13 mouse cellular contexts compared by ENCODE assay signal in genomic region chr9:123285623-123286022, GRCm38 (mm10). TPM values are rescaled to one million over a fixed set of nuclear protein-coding genes. Genes with fewer than 3 reads are reported as not detected.
DNase-seq lines count a peak whose midpoint lies in the region.
"Had no signal": no experiment of that assay in that cellular context is flagged by ENCODE, and none has a peak within 500 bp of the region (broad histone marks: within the 10 kb centered on the region; RNA-seq: fewer than 3 reads in every experiment).

No protein-coding gene starts in this region.

- peaks cover 4% of the 10 kb centered on the region; the same call in 1 of the 2 replicates for H3K4me1 ChIP-seq in heart, embryonic 10.5 days
- H3K4me1 ChIP-seq: forebrain, embryonic 15.5 days; lung, embryonic 15.5 days had no signal

- no peak overlapping the region for H3K4me3 ChIP-seq in heart, embryonic 10.5 days
- H3K4me3 ChIP-seq: forebrain, embryonic 15.5 days; lung, embryonic 15.5 days had no signal

- no peak overlapping the region for H3K27ac ChIP-seq in heart, embryonic 10.5 days
- H3K27ac ChIP-seq: forebrain, embryonic 15.5 days; lung, embryonic 15.5 days had no signal

- no peaks in the 10 kb centered on the region for H3K36me3 ChIP-seq in heart, embryonic 10.5 days
- H3K36me3 ChIP-seq: forebrain, embryonic 15.5 days; lung, embryonic 15.5 days had no signal

- H3K9me3 ChIP-seq in heart, embryonic 10.5 days, result no peaks in the 10 kb centered on the region
- H3K9me3 ChIP-seq: forebrain, embryonic 15.5 days; lung, embryonic 15.5 days had no signal

- 32% methylated on average over 4 of the region's 4 CpGs for WGBS in heart, embryonic 10.5 days

- H3K27me3 ChIP-seq in heart, embryonic 10.5 days (ENCODE audit: insufficient read depth, poor library complexity, severe bottlenecking), result no peaks in the 10 kb centered on the region
- H3K27me3 ChIP-seq: forebrain, embryonic 15.5 days; lung, embryonic 15.5 days had no signal

- DNase-seq in heart, adult 11 months, result peak; percentile 66
- DNase-seq in heart, embryonic 10.5 days (ENCODE audit: low spot score), result no peak
- DNase-seq in cerebellum, adult 9-11 months, result peak; percentile 32
- peak; percentile 29 for DNase-seq in liver
- peak; percentile 44 for DNase-seq in yolk sac, embryonic 10.5 days (ENCODE audit: low spot score)
- DNase-seq in frontal cortex, postnatal 10 days (ENCODE audit: low spot score in 2 of 2), result no peak
- no peak for DNase-seq in neural tube, embryonic 10.5 days (ENCODE audit: extremely low spot score, low spot score)
- DNase-seq in layer of hippocampus, adult 9-10 months (ENCODE audit: low spot score), result no peak
- DNase-seq: kidney, postnatal 10 days; spleen, adult 18-20 months; thymus, adult 2 months had no signal

RNA-seq across cellular contexts. Expression of gene Tmem158, which starts 25.1 kb away (rescaled TPM):
- polyA plus RNA-seq in heart, embryonic 10.5 days (2016; fragmentation: Nextera tagmentation; extraction: Ambion mirVana), result 2.2 and 7.1 TPM in 2 replicates

Comparison
In these comparisons a context has a peak if more than half of its experiments do, and no peak if none do; other contexts are left out.
1. DNase-seq: peak in heart, adult 11 months (single experiment), cerebellum, adult 9-11 months (single experiment), liver (single experiment) and yolk sac, embryonic 10.5 days (single experiment); none in heart, embryonic 10.5 days (single experiment), frontal cortex, postnatal 10 days (0 of 2), neural tube, embryonic 10.5 days (single experiment) and layer of hippocampus, adult 9-10 months (single experiment).